Mouse (Mus musculus) naive thymus-derived CD4-positive, alpha-beta T cell, adult 2 months (primary cell): Measurements from ENCODE around the gene Brca2.

Experiments
- DNase-seq: peaks from one replicate; pipeline ENCODE4 v3.0.0-alpha.2; 2011; ENCODE audit warnings: low read depth

Gene Brca2

DNA sequence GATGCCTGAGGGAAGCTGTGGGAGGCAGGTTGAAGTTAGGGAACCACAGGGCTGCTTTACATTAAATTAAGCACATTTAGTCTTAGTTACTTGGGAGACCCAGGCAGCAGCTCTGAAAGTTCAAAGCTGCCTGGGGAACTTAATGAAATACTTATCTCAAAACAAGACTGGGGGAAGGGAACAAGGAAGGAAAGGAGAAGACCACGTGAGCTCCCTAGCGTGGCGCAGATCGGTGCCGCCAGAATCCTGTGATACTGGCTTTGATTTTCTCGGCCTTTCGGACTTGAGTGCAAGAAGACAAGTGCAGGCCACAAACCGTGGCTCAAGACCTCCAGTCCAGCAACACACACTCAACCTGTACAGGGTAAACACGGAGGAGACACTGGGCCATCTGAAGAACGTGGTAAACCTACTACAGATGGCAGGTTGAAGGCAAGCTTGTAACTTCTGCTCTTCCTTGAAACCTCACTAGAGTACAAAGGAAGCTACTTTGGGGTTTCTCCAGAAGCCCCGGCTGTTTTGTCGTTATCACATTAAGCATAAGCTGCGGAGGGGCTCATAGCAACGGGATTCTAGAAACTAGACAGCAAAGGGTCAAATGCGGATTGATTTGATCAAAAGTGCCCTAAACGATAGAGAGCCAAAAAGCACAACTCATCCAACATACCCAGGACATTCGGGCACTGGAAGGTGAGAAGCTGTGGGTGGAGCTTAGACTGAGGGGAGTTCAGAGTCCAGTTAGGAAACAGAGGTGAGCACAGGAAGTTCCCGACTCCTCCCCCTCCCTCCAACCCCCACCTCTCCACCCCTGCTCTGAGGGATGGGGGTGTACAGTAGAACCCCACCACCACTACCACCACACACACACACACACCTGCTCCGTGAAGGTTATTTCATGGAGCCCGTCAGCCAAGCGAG, 76.0 kb downstream of the Brca2 start:
- peak; percentile 52 for DNase-seq

DNA sequence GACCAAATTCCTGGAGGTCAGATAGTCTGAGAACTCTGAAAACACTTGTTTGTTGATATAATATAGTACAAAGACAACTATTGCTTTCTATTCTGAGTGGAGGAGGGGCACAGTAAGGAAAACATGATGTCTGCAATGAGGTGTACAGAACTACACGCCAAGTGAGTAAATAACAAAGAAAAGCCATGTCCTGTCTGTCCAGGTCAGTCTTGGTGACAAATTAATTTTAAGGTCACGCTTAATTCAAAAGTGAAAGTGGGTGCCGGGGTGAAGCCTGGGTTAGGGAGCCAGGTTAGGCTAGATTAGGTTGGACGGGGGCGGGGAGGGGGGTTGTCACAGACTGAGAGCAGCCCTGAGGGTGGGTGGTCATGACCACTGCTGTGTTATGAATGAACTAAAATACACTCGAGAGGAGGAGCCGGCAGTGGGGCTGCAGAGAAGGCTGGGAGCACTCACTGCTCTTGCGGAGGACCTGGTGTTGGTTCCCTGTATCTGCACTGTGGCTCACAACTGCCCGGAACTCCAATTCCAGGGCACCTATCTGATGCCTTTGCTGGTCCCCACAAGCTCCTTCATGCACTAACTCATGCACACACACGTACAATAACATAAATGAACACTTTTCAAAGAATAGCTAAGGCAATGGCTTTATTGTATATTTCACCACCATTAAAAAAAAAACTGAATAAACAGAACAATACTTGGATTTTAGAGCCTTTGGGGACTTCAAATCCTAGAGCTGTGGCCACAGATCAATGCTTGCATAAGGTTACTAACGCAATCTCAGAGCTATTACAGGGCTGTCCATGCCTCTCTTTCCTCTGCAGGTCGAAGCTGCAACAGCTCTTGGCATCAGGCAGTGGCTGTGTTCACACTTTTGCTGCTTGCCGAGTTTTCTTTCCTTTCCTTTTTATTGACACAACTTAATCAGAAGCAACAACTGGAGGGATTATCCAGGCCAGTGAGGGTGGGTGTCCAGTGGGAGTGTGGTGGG, 77.2 kb downstream of the Brca2 start:
- DNase-seq: no peak

DNA sequence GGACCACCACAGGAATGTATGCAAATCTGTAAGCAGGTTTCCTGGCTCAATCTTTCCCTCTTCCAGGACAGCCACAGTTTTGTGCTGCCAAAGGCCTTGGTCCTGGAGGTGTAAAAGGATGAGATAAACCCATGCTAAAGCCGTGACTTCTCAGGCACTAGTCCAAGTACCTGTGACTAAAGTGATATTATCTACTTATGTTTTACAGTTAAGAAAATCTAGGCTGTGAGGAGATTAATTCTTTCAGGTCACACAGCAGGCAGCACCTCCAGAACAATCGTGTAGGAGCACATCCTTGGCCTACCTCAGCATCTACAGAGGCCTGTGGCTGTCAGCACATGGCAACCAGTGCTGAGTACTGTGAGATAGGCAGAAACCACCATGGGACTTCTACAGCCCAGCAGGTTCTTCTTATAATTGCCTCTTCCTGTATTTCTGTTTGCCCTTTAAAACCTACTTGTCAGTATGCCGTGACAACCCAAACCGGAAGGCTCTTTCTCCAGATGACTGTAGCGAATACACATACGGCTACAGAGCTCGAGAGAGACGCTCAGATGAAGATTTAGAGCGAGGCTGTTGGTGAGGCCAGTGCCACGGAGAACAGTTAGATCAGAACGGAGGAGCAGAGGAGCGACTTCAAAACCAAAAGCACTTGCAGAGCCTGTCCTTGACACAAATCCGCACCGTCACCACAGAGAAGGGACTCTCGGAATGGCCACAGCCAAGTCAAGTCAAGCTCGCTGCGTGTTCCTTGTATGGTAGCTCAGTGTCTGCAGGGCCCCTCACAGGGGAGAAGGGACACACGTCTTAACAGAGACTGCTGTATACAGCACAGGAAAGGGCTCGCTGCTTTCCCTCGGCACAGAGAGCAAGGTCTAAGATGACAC, 78.4 kb downstream of the Brca2 start:
- DNase-seq: peak; percentile 82

DNA sequence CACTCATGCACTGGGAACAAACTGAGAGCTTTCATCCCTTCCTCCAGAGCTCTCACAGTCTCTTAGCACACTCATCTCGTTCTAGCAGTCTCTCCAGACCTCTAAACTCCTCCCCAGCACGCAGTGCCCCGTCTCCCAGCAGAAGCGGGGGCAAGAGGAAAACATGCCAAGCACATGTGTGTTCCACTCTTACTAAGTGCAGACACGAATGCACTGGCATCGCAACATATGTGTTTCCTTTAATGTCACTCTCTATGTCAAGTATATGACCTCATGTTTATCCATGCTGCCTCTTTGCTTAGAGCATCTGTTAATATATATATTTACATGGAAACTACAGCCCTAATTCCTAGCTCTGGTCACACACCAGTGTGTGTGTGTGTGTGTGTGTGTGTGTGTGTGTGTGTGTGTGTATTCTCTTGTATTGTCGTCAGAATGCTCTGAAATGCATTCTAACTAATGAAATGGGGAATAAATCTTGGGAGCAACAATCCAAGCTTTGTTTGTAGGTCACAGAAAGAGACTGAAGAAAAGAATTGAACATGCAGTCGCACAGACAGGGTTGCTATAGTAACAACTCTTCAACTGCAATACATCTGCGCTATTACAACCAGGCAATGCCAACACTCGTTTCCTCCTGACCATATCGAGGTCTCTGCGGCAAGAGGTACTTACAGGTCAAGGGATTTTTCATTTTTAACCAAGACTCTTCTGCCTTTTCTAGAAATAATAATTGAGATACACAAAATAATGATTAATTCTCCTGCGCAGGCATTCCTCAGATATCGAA, 79.2 kb downstream of the Brca2 start:
- peak; percentile 62 for DNase-seq

DNA sequence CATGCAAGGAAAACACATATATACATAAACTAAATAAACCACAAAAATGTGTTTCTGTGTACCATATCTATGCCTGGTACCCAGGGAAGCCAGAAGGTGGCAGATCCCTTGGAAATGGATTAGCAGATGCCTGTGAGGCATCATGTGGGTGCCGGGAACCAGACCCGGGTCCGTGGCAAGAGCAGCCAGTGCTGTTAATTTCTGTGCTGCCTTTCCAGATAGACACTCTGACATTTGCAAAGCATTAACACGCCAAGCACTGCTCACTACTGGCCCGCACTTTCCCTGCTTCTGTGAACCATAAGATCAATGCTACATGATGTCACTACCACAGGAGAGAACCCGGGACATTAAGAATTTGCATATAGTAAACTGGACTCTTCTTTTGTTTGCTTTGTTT, 83.7 kb downstream of the Brca2 start:
- no peak for DNase-seq

DNA sequence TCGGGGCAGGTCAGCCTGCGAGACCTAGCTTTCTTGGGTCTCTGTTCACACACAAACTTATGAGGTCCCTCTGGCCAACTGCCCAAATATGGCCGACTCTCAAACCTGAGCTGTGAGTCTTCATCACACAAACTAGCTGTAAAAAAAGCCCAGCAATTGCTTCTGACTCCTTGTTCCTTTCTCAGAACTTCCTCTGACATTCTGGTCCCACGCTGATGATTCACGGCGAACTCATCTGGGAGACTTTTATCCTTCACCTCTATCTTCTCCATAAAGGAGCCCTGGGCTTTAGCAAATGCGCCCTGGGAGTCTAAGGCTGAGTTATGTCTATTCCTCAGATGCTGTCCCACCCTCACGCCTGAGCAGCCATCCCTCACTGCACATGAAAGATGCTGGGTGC, 85.2 kb downstream of the Brca2 start:
- DNase-seq: no peak

DNA sequence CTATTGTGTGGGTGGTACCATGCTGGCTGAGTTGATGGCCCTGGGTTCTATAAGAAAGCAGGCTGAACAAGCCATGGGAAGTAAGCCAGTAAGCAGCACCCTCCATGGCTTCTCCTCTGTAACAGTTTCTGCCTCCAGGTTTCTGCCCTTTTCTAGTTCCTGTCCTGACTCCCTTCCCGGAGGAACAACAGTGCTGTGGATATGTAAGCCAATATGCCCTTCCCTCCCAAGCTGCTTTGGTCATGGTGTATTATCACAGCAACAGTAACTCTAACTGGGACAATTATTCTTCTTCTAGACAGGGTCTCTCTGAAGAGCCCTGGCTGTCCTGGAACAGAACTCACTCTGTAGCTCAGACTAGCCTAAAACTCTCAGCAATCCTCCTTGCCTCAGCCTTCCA, 88.7 kb downstream of the Brca2 start:
- no peak for DNase-seq

DNA sequence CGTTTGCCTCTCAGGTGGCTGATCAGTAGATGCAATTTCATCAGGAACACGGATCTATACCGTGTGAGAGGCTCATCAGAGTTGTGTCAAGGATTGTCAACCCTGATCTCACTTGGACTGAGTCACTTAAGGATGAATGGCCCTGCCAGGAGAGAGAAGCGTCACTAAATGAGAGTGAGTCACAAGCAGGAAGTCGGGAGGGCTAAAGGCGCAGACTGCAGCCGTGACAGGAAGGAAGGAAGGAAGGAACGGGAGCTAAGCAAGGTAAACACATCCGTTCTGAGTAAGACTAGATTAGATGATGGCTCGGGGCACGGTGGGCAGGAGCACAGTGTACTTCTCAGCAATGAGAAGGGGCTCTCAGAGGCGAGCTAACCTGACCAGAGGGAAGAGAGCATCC, 89.3 kb downstream of the Brca2 start:
- peak; percentile 82 for DNase-seq

DNA sequence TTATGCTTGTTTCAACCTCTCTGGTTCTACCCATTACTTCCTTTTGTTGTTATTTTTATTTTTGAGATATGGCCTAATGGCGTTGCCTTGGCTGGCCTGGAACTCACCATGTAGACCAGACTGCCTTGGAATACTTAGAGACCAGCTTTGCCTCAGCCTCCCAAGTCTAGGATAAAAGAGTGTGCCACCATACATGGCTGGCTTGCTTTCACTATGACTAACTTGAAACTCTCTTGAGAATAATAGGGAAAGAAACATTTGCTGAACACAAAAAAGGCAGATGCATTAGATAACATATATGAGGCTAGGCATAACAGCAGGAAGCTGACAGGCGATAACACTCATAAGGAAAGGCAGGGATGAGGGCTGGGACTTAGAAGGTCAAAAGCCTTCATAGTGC, 91.6 kb downstream of the Brca2 start:
- DNase-seq: no peak

DNA sequence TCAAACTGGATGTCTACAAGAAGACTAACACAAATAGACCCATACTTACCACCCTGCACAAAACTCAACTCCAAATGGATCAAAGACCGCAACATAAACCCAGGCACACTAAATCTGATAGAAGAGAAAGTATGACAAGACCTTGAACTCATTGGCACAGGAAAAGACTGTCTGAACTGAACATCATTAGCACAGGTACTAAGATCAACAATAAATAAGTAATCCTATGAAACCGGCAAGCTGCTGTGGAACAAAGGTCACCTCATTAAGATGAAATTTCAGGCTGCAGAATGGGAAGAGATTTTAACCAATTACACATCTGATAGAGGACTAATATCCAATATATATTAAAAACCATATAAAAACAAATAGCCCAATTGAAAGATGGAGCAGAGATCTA, 93.8 kb downstream of the Brca2 start:
- no peak for DNase-seq

DNA sequence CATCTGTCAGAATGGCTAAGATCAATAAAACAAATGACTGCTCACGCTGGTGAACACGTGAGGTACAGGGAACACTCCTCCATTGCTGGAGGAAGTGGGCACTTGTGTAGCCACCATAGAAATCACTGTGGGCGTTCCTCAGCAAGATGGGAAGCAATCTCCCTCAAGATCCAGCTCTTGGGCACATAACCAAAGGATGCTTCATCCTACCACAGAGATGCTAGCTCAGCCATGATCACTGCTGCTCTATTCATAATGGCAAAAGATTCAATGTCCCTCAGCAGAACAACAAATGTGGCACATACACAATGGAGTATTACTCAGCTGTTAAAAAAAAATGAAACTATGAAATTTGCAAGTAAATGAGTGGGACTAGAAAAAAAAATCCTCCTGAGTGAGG, 94.3 kb downstream of the Brca2 start:
- no peak for DNase-seq

DNA sequence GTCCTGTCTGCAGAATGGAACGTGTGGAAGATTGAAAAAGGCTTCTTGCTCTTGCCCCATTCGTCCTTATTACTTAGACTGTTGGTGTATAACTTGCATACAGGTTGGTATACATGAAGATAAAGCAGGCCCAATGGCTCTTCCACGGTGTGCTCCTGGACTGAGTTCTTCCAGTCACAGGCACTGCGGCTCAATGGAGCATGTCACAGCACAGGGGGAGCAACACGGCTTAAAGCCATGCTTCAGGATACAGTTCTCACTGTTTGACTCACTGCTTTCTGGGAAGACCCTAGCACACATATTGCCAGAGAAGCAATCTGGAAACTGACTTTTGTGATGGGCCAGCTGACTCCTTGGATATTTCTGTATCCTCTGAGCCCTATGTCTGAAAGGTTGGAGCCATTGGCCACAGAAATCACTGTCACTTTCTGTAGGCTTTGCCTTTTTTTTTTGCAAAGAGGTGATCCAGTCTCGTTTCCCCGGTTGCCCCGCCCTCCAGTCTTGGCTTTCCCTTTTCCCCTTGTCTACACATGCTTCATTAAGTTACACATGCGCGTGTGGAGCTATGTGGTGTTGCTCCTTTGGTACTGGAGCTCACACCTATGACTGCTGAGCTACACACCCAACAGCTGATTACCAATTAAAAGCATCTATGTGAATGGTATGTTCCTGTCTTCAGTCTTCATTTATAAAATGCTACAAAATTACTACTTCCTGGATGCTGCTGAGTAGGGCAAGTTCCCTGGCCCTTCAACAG, 96.3 kb downstream of the Brca2 start:
- DNase-seq: no peak
